Mouse (Mus musculus): Measurements from ENCODE around the gene Pigm. TPM values are rescaled to one million over a fixed set of nuclear protein-coding genes. Genes with fewer than 3 reads are reported as not detected.

Gene Pigm
- polyA plus RNA-seq, 1 experiment from 2014 or later = 5.1 TPM

DNA sequence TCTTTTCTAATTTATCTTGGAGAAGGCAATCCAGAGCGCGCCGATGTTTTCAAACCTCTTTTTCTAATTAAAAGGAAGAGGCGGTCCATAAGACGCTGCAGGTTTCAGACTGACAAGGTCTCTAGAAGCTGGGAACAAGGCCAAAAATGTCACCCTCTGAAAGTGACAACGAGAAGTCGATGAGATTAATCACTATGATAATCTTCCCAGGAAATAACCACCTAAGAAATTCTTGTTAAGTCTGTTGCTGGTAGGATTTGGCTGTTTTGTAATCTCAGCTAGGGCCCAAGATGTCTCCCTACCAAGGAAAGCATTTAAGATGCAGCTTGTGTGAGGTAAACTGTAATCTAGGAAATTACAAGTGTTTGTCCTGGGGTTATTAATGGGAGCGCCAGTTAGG, 17.4 kb downstream of the Pigm start:
- Histone ChIP-seq H3K4me2 (no peak overlapping the region), H3K27me3 (peaks cover 4% of the 10 kb centered on the region; the same call in 1 of the 2 replicates), H3K4me1 (replicated peaks) (peaks cover 13% of the 10 kb centered on the region), H3K4me3 (no peak overlapping the region), H3K9ac (no peak overlapping the region), H3K36me3 (no peaks in the 10 kb centered on the region), H3K9me3 (no peaks in the 10 kb centered on the region), H3K27ac (replicated peaks) (no peak overlapping the region)
- 73% methylated on average over 8 of the region's 8 CpGs for WGBS
- no peak for ATAC-seq (ENCODE audit: low read depth)

DNA sequence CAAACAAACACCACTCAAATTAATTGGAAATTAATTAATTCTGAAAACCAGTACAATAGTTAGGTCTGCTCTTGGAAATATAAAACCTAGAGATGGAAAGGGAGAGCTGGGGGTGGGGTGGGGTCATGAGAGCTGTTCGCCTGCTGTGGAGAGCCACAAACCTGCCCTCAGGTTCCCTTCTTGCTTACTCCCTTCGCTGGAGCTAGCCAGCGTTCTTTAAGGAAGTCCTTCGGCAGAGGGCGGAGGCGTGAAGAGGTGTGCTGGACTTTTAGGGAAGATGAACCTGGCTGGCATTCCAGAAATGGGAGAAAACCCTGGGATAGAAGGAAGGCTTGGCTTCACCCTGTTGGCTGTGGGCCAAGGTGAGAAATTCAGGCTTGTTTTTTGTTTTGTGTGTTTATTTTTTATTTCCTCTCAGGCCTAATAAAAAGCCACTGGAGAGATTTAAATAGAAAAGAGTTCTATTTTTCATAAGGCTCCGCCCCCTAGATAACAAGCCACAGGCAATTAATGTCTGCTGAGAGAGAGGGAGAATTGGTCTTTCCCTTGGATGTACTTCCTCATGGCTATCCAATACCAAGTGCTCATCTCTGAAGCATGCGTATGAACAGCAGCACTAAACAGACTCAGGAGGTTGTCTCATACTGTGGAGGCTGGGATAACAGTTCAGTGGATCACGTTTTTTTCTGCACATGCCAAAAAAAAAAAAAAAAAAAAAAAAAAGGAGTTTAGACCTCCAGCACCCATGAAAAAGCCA, 20.8 kb downstream of the Pigm start:
- H3K27ac ChIP-seq (replicated peaks) = no peak overlapping the region
- no peak overlapping the region for H3K4me2 ChIP-seq
- H3K27me3 ChIP-seq = peaks cover 4% of the 10 kb centered on the region; the same call in 1 of the 2 replicates
- H3K36me3 ChIP-seq = no peaks in the 10 kb centered on the region
- WGBS = 64% methylated on average over 9 of the region's 9 CpGs
- no peak overlapping the region for H3K4me3 ChIP-seq
- H3K9me3 ChIP-seq = no peaks in the 10 kb centered on the region
- H3K9ac ChIP-seq = no peak overlapping the region
- H3K4me1 ChIP-seq (replicated peaks) = peaks cover 3% of the 10 kb centered on the region
- no peak for ATAC-seq (ENCODE audit: low read depth)

DNA sequence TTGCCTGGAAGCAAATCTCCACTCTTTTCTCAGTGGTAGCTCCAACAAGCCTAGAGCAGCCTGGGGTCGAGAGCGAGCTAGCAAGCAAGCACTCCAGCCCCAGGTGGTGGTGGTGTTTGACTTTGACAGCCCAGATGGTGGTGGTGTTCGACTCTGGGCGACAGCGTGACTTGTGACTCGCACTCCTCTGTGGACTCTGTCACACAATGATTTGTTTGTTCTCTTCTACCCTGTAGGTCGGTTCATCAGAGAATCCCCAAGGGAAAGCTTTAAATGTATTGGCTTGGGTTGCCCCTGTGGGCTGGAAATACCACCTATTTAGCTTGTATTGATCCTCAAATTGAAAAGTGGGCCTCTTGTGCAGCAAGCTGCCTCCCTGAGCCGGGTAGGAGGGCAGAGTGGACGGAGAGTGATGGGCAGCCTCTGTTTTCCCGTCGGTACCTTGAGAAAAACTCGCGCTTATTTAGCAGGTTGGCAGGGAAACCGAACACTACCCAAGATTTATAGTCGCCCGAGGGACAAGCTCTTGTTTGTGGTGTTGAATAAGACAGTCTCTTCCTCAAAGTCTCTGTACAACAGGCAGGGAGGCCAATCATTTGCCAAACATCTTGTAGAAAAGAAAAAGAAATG, 29.8 kb downstream of the Pigm start:
- no peaks in the 10 kb centered on the region for H3K27me3 ChIP-seq
- WGBS = 12% methylated on average over 16 of the region's 16 CpGs

DNA sequence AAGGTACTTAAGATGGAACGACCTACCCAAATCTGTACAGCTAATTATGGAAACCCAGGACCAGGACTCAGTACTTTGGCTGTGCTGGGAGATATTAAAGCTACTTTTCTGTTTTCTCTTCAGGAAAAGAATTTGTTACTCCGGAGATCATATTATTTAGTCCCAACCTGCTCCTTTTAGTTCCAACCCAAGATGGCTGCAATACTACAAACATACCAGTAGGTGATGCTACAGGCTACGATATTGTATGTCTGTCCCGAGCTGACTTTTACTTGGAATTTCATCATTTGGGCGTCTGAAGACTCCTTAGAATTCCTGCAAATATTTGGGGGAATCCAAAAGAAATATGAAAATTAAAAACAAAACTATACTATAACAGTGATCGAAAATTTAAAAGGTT, 32.6 kb downstream of the Pigm start:
- no peak overlapping the region for H3K27ac ChIP-seq (replicated peaks)
- ATAC-seq (ENCODE audit: low read depth) = no peak
- H3K4me2 ChIP-seq = no peak overlapping the region
- no peaks in the 10 kb centered on the region for H3K36me3 ChIP-seq
- H3K9me3 ChIP-seq = no peaks in the 10 kb centered on the region
- H3K4me1 ChIP-seq (replicated peaks) = peaks cover 24% of the 10 kb centered on the region
- no peak overlapping the region for H3K9ac ChIP-seq
- 12% methylated on average over 6 of the region's 6 CpGs for WGBS
- H3K4me3 ChIP-seq = no peak overlapping the region
- no peaks in the 10 kb centered on the region for H3K27me3 ChIP-seq

More for the DNA sequence above, 29.8 kb downstream of the Pigm start:
- Histone ChIP-seq H3K4me3 (no peak overlapping the region), H3K9ac (no peak overlapping the region), H3K36me3 (no peaks in the 10 kb centered on the region), H3K27ac (replicated peaks) (peak overlapping the region; percentile 42; the same call in 1 of the 2 replicates), H3K4me2 (0 out of 2 replicates have a peak overlapping the region, but pooled peaks have one; percentile 6), H3K4me1 (replicated peaks) (peaks cover 24% of the 10 kb centered on the region), H3K9me3 (no peaks in the 10 kb centered on the region)
- peak; percentile 72 for ATAC-seq (ENCODE audit: low read depth)

DNA sequence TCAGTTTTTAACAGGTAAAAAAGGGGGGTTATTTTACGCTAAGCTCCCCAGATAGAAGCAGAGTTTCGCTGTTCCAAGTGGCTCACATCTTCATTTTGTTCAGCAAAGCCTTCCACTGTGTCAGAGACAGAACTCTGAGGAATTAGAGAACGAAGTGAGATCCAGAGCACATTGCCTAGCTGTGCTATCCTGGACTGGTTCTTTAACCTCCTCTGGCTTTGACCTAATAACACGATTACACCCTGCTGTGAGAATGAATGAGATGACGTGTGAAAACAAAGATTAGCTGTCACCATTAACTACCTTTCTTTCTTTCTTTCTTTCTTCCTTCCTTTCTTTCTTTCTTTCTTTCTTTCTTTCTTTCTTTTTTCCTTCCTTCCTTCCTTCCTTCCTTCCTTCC, 33.1 kb downstream of the Pigm start:
- Histone ChIP-seq H3K27me3 (no peaks in the 10 kb centered on the region), H3K4me1 (replicated peaks) (peaks cover 24% of the 10 kb centered on the region), H3K27ac (replicated peaks) (no peak overlapping the region), H3K9ac (no peak overlapping the region), H3K4me3 (no peak overlapping the region), H3K4me2 (no peak overlapping the region), H3K36me3 (no peaks in the 10 kb centered on the region), H3K9me3 (no peaks in the 10 kb centered on the region)
- no peak for ATAC-seq (ENCODE audit: low read depth)
- 9% methylated on average over 5 of the region's 5 CpGs for WGBS

DNA sequence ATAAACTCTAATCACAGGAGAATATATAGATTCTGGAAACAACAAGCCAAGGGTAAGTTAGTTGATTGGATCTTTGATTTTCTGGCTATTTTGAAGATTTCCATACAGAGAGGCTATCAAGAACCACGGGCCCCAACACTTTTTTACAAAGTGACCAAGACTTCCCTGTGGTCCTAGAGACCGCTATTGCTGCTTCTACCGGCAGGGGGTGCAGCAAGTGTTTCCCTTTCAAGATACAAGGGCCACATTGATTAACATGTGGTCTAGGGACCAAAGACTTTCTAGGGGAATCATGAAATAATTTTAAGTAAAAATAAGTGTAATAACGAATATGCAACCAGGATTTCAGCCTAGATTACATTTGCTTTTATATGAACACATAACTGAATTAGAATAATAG, 34.5 kb downstream of the Pigm start:
- H3K36me3 ChIP-seq = no peaks in the 10 kb centered on the region
- no peak for ATAC-seq (ENCODE audit: low read depth)

DNA sequence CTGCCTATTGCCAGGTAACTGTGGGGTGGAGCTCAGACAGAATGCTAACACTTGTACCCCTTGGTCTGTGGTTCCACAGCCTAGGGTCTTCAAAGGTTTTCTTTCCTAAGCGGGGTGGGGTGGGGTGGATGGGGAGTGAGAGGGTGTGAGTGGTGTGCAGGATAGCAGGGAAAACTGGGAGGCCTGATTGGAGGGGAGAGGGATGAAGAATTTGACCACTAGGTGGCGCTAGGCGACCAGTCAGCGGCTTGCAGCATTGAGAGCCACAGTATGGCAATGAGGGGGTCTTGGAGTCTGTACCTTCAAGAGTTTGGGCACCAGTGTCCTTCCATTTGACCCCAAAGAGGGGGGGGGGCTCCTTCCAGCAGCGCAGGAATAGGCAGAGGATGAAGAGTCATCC, 35.9 kb downstream of the Pigm start:
- H3K36me3 ChIP-seq = no peaks in the 10 kb centered on the region

More for the DNA sequence above, 34.5 kb downstream of the Pigm start:
- 2% methylated on average over 4 of the region's 4 CpGs for WGBS
- no peaks in the 10 kb centered on the region for H3K27me3 ChIP-seq
- peaks cover 18% of the 10 kb centered on the region for H3K4me1 ChIP-seq (replicated peaks)
- H3K9me3 ChIP-seq = no peaks in the 10 kb centered on the region
- no peak overlapping the region for H3K4me2 ChIP-seq
- no peak overlapping the region for H3K27ac ChIP-seq (replicated peaks)
- H3K4me3 ChIP-seq = no peak overlapping the region
- no peak overlapping the region for H3K9ac ChIP-seq

DNA sequence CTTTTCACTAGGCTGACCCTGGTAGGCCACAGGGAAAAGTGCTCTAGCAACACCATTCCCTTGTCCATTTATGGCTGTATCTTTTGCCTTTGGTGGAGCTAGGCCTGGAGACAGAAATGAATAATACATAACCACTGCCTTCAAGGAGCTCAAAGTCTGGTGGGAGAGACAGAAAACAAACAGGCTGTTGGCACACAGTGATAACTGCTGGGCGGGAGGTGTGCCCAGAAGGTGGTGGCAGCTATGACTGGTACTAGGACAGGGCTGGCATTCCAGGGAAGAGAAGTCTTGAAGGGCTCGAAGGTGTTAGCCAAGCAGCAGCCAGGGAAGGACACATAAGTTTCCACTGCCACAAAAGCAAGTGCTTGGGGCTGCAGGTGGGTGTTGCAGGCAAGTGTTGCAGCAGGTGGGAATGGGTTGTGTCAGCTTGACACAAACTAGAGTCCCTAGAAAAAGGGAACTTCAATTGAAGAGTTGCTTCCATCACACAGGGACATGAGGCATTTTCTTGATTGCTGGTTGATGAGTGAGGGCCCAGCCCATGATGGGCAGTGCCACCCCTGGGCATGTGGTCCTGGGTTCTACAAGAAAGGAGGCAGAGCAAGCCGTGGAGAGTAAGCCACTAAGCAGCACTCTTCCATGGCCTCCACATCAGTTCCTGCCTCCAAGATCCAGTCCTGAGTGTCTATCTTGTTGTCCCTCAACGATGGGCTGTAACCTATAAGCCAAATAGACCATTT, 37.3 kb downstream of the Pigm start:
- no peak overlapping the region for H3K27ac ChIP-seq (replicated peaks)
- H3K9ac ChIP-seq = no peak overlapping the region
- no peak overlapping the region for H3K4me2 ChIP-seq
- H3K36me3 ChIP-seq = no peaks in the 10 kb centered on the region
- 0 out of 2 replicates have a peak, but pooled peaks cover 4% of the 10 kb centered on the region for H3K4me1 ChIP-seq (replicated peaks)
- no peaks in the 10 kb centered on the region for H3K27me3 ChIP-seq
- no peak overlapping the region for H3K4me3 ChIP-seq
- ATAC-seq (ENCODE audit: low read depth) = no peak
- 81% methylated on average over 4 of the region's 4 CpGs for WGBS
- no peaks in the 10 kb centered on the region for H3K9me3 ChIP-seq

More for the DNA sequence above, 35.9 kb downstream of the Pigm start:
- ATAC-seq (ENCODE audit: low read depth) = peak; percentile 77
- H3K4me2 ChIP-seq = no peak overlapping the region
- H3K4me1 ChIP-seq (replicated peaks) = peaks cover 4% of the 10 kb centered on the region; the same call in 1 of the 2 replicates
- H3K27ac ChIP-seq (replicated peaks) = no peak overlapping the region
- no peak overlapping the region for H3K4me3 ChIP-seq
- under 1% methylated on average over 5 of the region's 5 CpGs for WGBS
- H3K9me3 ChIP-seq = no peaks in the 10 kb centered on the region
- no peaks in the 10 kb centered on the region for H3K27me3 ChIP-seq
- H3K9ac ChIP-seq = no peak overlapping the region

DNA sequence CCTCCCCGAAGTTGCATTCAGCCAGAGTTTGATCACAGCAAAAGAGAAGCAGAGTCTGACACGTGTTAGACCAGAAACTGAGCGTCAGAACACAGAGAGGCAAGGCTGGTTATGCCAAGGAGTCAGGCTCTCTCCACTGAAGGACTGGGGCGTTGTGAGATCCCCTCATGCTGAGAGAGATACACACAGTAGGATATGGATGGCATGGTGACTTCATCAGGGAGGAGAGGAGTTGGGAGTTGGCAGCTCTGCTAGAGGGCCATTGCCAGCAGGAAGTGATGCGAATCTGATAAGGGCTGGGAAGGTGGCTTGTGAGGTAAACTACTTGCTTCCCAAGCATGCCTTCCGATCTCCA, 37.9 kb downstream of the Pigm start:
- no peak overlapping the region for H3K4me2 ChIP-seq
- no peaks in the 10 kb centered on the region for H3K27me3 ChIP-seq
- no peak overlapping the region for H3K4me3 ChIP-seq
- no peaks in the 10 kb centered on the region for H3K36me3 ChIP-seq
- H3K4me1 ChIP-seq (replicated peaks) = 0 out of 2 replicates have a peak, but pooled peaks cover 4% of the 10 kb centered on the region
- WGBS = 84% methylated on average over 6 of the region's 6 CpGs
- no peak for ATAC-seq (ENCODE audit: low read depth)
- no peaks in the 10 kb centered on the region for H3K9me3 ChIP-seq
- no peak overlapping the region for H3K27ac ChIP-seq (replicated peaks)
- H3K9ac ChIP-seq = no peak overlapping the region

DNA sequence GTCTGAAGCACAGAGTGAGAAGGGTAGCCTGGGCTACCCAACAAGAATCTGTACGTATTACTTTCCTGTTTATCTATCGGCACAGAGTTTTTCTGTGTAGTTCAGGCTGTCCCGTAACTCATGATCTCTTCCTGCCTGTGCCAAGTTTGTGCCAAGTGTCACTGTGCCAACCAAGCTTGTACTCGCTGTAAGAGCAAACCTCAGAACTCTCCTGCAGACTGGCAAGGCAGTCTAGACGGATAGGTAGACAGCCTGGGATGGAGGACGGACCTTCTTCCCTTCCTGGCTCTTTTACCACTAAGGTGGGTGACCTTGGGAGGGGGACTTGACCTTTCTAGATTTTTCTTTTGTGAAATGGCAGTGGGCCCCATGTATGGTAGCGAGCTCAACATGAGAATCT, 38.7 kb downstream of the Pigm start:
- 85% methylated on average over 7 of the region's 7 CpGs for WGBS
- H3K27ac ChIP-seq (replicated peaks) = no peak overlapping the region
- no peak overlapping the region for H3K9ac ChIP-seq
- H3K4me2 ChIP-seq = no peak overlapping the region
- H3K27me3 ChIP-seq = no peaks in the 10 kb centered on the region
- no peak overlapping the region for H3K4me3 ChIP-seq
- H3K9me3 ChIP-seq = no peaks in the 10 kb centered on the region
- 0 out of 2 replicates have a peak, but pooled peaks cover 4% of the 10 kb centered on the region for H3K4me1 ChIP-seq (replicated peaks)
- H3K36me3 ChIP-seq = no peaks in the 10 kb centered on the region
- ATAC-seq (ENCODE audit: low read depth) = no peak

DNA sequence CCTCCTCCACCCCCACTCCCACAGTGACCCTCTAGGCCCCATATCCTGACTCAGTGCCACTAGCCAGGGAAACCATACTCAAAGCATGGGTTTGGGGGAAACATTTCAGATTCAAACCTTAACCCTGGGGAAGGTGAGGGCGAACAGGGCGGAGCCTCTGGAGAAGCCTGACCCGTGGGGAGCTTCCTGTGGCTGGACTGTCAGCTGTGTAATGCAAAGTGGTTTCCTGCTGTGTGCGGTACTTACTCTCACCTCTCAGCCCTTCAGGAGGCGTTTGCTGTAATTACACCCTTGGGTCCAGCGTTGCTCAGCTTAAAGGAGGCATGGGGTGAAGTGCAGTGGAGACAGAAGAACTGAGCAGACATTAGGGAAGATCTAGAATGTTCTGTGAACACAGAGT, 41.8 kb downstream of the Pigm start:
- 15% methylated on average over 6 of the region's 6 CpGs for WGBS
- H3K9ac ChIP-seq = no peak overlapping the region
- no peaks in the 10 kb centered on the region for H3K36me3 ChIP-seq
- H3K4me3 ChIP-seq = no peak overlapping the region
- H3K27me3 ChIP-seq = no peaks in the 10 kb centered on the region
- H3K9me3 ChIP-seq = no peaks in the 10 kb centered on the region
- 0 out of 2 replicates have a peak, but pooled peaks cover 4% of the 10 kb centered on the region for H3K4me1 ChIP-seq (replicated peaks)
- ATAC-seq (ENCODE audit: low read depth) = 0 out of 2 replicates have a peak, but pooled peaks have one; percentile 27
- no peak overlapping the region for H3K27ac ChIP-seq (replicated peaks)
- no peak overlapping the region for H3K4me2 ChIP-seq

DNA sequence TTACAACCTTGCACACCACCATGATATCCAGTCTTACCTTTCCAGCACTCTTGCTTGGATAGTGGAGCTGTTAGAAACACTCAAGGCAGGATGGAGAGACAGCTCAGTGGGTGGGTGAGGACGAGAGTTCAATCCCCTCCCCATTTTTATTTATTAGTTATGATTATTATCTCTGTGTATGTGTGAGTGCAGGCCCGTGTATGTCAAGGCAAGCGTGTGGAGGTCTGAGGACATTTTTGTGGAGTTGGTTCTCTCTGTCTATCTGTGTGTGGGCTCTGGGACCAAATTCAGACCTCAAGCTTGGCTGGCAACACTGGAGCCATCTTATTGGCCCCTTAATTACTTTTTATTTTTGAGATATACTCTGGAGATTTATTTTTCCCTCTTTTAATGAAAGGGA, 42.3 kb downstream of the Pigm start:
- Histone ChIP-seq H3K4me1 (replicated peaks) (0 out of 2 replicates have a peak, but pooled peaks cover 4% of the 10 kb centered on the region), H3K4me3 (no peak overlapping the region), H3K27me3 (no peaks in the 10 kb centered on the region), H3K36me3 (no peaks in the 10 kb centered on the region), H3K4me2 (no peak overlapping the region), H3K9ac (no peak overlapping the region), H3K27ac (replicated peaks) (no peak overlapping the region), H3K9me3 (no peaks in the 10 kb centered on the region)
- 78% methylated on average over 3 of the region's 3 CpGs for WGBS
- ATAC-seq (ENCODE audit: low read depth) = no peak
